Mouse (Mus musculus) embryonic facial prominence, embryonic 14.5 days (tissue): ENCODE results near the gene Notum. TPM values are rescaled to one million over a fixed set of nuclear protein-coding genes. Genes with fewer than 3 reads are reported as not detected.

Experiments
- ATAC-seq: fragments of 200-750 bp; cut with Nextera tagmentation; 2 replicates; pipeline ENCODE4 v1.8.0; 2017; ENCODE audit warnings: low read depth, moderate number of reproducible peaks, moderate TSS enrichment
- DNase-seq: peaks from one replicate; pipeline ENCODE4 v3.0.0-alpha.2; 2015; ENCODE audit warnings: low spot score
- H3K27ac ChIP-seq: fragments of 300-500 bp; sonication (generic); replicated peaks from 2 replicates; pipeline ENCODE4 v1.5.1; 2014; ENCODE audit warnings: low read depth, mild to moderate bottlenecking, low read length, moderate library complexity
- H3K27me3 ChIP-seq: fragments of 300-500 bp; sonication (generic); replicated peaks from 2 replicates; pipeline ENCODE4 v1.6.1; 2014; ENCODE audit warnings: low read length; ENCODE audit not compliant: control insufficient read depth, insufficient read depth
- H3K36me3 ChIP-seq: fragments of 300-500 bp; sonication (generic); 2 replicates; pipeline ENCODE4 v1.6.1; 2014; ENCODE audit warnings: low read length, mixed read lengths; ENCODE audit not compliant: control insufficient read depth, insufficient read depth
- H3K4me1 ChIP-seq: fragments of 300-500 bp; sonication (generic); 2 replicates; pipeline ENCODE4 v1.6.1; 2014; ENCODE audit warnings: antibody characterized with exemption, low read length; ENCODE audit not compliant: control insufficient read depth, insufficient read depth
- H3K4me2 ChIP-seq: fragments of 300-500 bp; sonication (generic); 2 replicates; pipeline ENCODE4 v1.6.1; 2014; ENCODE audit warnings: low read depth, mild to moderate bottlenecking, low read length, moderate library complexity, mixed read lengths
- H3K4me3 ChIP-seq: fragments of 300-500 bp; sonication (generic); 2 replicates; pipeline ENCODE4 v1.5.1; 2014; ENCODE audit warnings: low read depth, mild to moderate bottlenecking, low read length
- H3K9ac ChIP-seq: fragments of 300-500 bp; sonication (generic); 2 replicates; pipeline ENCODE4 v1.6.1; 2014; ENCODE audit warnings: low read depth, mild to moderate bottlenecking, low read length, moderate library complexity, mixed read lengths
- H3K9me3 ChIP-seq: fragments of 300-500 bp; sonication (generic); 2 replicates; pipeline ENCODE4 v1.6.1; 2016; ENCODE audit warnings: low read length; ENCODE audit not compliant: control insufficient read depth
- WGBS: fragments of 180-500 bp; shearing (Covaris S2); extraction: QIAGEN DNeasy Blood & Tissue Kit; methylation state at CpG from one replicate; pipeline ENCODE4 v1.1.7; 2014; 5-methylcytosine and 5-hydroxymethylcytosine counted together
- polyA plus RNA-seq: library from polyadenylated mRNA; unstranded; fragments of >200 nt; fragmentation: Nextera tagmentation; extraction: Ambion mirVana; gene quantifications from 2 replicates; pipeline ENCODE4 v1.2.1, GENCODE M21; 2014

The Notum gene
- polyA plus RNA-seq: 3.6 and 4.9 TPM in 2 replicates

- Histone ChIP-seq H3K9me3 (no peaks in the 10 kb centered on the region), H3K9ac (peak within 1 kb of the TSS; percentile 56), H3K4me1 (peaks cover 10% of the 10 kb centered on the region; the same call in 1 of the 2 replicates), H3K4me3 (peak within 1 kb of the TSS; percentile 48), H3K4me2 (peak within 1 kb of the TSS; percentile 80), H3K36me3 (no peaks in the 10 kb centered on the region), H3K27me3 (peaks cover 70% of the 10 kb centered on the region), H3K27ac (no peak within 1 kb of the TSS)
- ATAC-seq (no peak), DNase-seq (no peak)
- under 1% methylated on average over 32 of the region's 35 CpGs for WGBS
These were observed at the start of gene Notum for GRCm38 (mm10) chr11:120661076-120661460. TSS of gene Notum (minus strand) at chr11:120661175.

GRCm38 (mm10) chr11:120710672-120711071 is 49.7 kb upstream of the Notum start:
- Histone ChIP-seq H3K27ac (no peak overlapping the region), H3K27me3 (no peaks in the 10 kb centered on the region), H3K4me2 (no peak overlapping the region), H3K9ac (no peak overlapping the region; the same call in 1 of the 2 replicates), H3K36me3 (peaks cover 30% of the 10 kb centered on the region), H3K9me3 (no peaks in the 10 kb centered on the region), H3K4me1 (peaks cover 17% of the 10 kb centered on the region), H3K4me3 (no peak overlapping the region)
- WGBS: 76% methylated on average over 5 of the region's 5 CpGs
- ATAC-seq (no peak), DNase-seq (no peak)

GRCm38 (mm10) chr11:120709551-120709950 is 48.6 kb upstream of the Notum start:
- WGBS: 74% methylated on average over 2 of the region's 2 CpGs
- Histone ChIP-seq H3K27ac (no peak overlapping the region), H3K36me3 (peaks cover 30% of the 10 kb centered on the region), H3K27me3 (no peaks in the 10 kb centered on the region), H3K4me3 (no peak overlapping the region), H3K4me1 (peaks cover 26% of the 10 kb centered on the region), H3K9ac (no peak overlapping the region), H3K9me3 (no peaks in the 10 kb centered on the region), H3K4me2 (no peak overlapping the region)
- no peak for ATAC-seq
- DNase-seq: no peak

GRCm38 (mm10) chr11:120707969-120708368 is 47.0 kb upstream of the Notum start:
- WGBS: 34% methylated on average over 5 of the region's 5 CpGs
- H3K4me1 ChIP-seq: peaks cover 36% of the 10 kb centered on the region
- no peak overlapping the region for H3K4me2 ChIP-seq

GRCm38 (mm10) chr11:120707225-120707624 is 46.2 kb upstream of the Notum start:
- Histone ChIP-seq H3K27ac (peak overlapping the region; percentile 48), H3K9ac (peak overlapping the region; percentile 37), H3K4me2 (no peak overlapping the region), H3K4me3 (no peak overlapping the region), H3K4me1 (peaks cover 32% of the 10 kb centered on the region), H3K27me3 (no peaks in the 10 kb centered on the region), H3K36me3 (peaks cover 34% of the 10 kb centered on the region), H3K9me3 (no peaks in the 10 kb centered on the region)
- peak; percentile 63 for DNase-seq
- 13% methylated on average over 8 of the region's 12 CpGs for WGBS
- ATAC-seq: peak; percentile 19; the same call in 1 of the 2 replicates

More at GRCm38 (mm10) chr11:120707969-120708368, 47.0 kb upstream of the Notum start:
- Histone ChIP-seq H3K9ac (0 out of 2 replicates have a peak overlapping the region, but pooled peaks have one; percentile 37), H3K27me3 (no peaks in the 10 kb centered on the region), H3K9me3 (no peaks in the 10 kb centered on the region), H3K27ac (peak overlapping the region; percentile 48), H3K36me3 (peaks cover 30% of the 10 kb centered on the region), H3K4me3 (no peak overlapping the region)
- ATAC-seq (no peak), DNase-seq (peak; percentile 52)

GRCm38 (mm10) chr11:120706120-120706519 is 45.1 kb upstream of the Notum start:
- H3K36me3 ChIP-seq: peaks cover 38% of the 10 kb centered on the region
- WGBS: 65% methylated on average over 5 of the region's 5 CpGs
- H3K27ac ChIP-seq: no peak overlapping the region
- H3K9ac ChIP-seq: no peak overlapping the region
- peaks cover 29% of the 10 kb centered on the region for H3K4me1 ChIP-seq
- H3K27me3 ChIP-seq: no peaks in the 10 kb centered on the region
- DNase-seq: no peak
- ATAC-seq: no peak
- no peak overlapping the region for H3K4me3 ChIP-seq
- H3K9me3 ChIP-seq: no peaks in the 10 kb centered on the region
- no peak overlapping the region for H3K4me2 ChIP-seq

- H3K4me1 ChIP-seq: peaks cover 29% of the 10 kb centered on the region
- peak overlapping the region; percentile 49 for H3K9ac ChIP-seq
- H3K4me2 ChIP-seq: no peak overlapping the region; the same call in 1 of the 2 replicates
- peak overlapping the region; percentile 63 for H3K27ac ChIP-seq
- ATAC-seq (peak; percentile 53), DNase-seq (peak; percentile 62)
- H3K36me3 ChIP-seq: peaks cover 36% of the 10 kb centered on the region
- no peaks in the 10 kb centered on the region for H3K27me3 ChIP-seq
- no peak overlapping the region for H3K4me3 ChIP-seq
- no peaks in the 10 kb centered on the region for H3K9me3 ChIP-seq
- 11% methylated on average over 8 of the region's 8 CpGs for WGBS
These were observed 43.7 kb upstream of the Notum start for GRCm38 (mm10) chr11:120704486-120705325.

GRCm38 (mm10) chr11:120703696-120704454 is 42.9 kb upstream of the Notum start:
- Histone ChIP-seq H3K27ac (peak overlapping the region; percentile 63), H3K4me1 (peaks cover 29% of the 10 kb centered on the region), H3K9me3 (no peaks in the 10 kb centered on the region), H3K4me2 (no peak overlapping the region), H3K4me3 (no peak overlapping the region), H3K27me3 (no peaks in the 10 kb centered on the region), H3K9ac (peak overlapping the region; percentile 49; the same call in 1 of the 2 replicates), H3K36me3 (peaks cover 33% of the 10 kb centered on the region)
- DNase-seq (no peak), ATAC-seq (no peak)
- 34% methylated on average over 13 of the region's 15 CpGs for WGBS
